Mouse (Mus musculus) left cerebral cortex, adult 8-10 months (tissue): Measurements from ENCODE around the gene Pou2af1. TPM values are rescaled to one million over a fixed set of nuclear protein-coding genes. Genes with fewer than 3 reads are reported as not detected.

Experiments
- DNase-seq, 2 experiments: peaks; one replicate each; pipeline ENCODE4 v3.0.0; 2022; ENCODE audit warnings: low spot score in 2 of 2
- total RNA-seq, 4 experiments: library from RNA; stranded (reverse); gene quantifications; 2 replicates each; pipeline ENCODE4 v1.2.4; 2022

Gene Pou2af1
- total RNA-seq, 4 experiments from 2014 or later, result 0.20 TPM; not detected in 3

DNA sequence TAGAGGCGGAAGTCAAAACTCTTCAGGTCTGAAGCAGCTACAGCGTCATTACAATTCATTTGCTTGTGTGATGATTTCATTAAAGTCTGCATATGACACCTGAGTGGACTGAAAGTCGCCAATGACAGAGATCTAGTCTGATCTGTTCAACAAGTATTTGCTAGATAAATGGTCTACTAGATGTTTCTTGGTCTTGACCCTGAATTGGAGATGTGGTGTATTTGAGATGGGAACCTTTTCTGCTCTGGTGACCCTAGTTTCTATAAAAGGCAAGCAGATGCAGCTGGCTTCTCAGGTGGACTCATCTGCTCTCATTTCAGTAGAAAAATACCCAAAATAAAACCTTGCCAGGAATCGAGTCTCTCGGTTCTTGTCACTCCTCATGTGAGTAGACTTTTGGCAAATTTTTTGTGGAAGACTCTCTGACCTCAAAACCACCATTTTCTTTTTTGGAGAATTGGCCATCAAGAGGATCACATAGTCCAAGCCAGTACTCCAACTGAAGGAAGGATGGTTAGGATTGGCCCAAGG is 12.2 kb downstream of the Pou2af1 start:
- no peak for DNase-seq

DNA sequence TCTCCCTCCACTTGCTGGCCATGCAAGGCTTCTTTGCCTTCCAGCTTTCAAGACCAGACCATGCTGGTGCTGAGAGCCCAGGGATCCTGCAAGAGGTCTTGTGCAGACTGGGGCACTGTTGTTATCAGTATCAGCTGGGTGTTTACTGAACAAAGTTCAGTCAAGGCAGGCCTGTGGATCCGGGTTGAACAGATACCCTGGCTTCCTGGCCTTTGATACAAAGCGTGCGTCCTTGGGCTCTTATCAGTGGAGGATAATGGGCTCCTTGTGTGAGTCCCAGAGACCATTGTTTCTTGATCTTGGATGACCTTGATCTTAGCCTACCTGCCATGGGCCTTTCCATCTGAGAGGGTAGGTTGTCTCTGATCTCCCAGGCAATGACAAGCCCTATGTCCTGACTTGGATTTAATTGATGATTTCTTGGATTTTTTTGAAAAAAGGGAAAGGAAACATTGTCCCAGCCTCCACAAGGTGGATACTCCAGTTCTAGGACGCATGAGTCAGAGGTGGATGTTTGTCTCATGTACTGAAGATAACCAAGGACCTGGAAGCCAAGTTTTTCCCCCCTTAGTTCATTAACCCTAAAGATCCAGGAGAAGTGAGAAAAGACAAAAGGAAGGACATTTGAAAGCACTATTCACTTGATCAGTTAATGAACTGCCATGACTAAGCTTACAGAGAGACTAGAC is 17.3 kb downstream of the Pou2af1 start:
- no peak for DNase-seq

DNA sequence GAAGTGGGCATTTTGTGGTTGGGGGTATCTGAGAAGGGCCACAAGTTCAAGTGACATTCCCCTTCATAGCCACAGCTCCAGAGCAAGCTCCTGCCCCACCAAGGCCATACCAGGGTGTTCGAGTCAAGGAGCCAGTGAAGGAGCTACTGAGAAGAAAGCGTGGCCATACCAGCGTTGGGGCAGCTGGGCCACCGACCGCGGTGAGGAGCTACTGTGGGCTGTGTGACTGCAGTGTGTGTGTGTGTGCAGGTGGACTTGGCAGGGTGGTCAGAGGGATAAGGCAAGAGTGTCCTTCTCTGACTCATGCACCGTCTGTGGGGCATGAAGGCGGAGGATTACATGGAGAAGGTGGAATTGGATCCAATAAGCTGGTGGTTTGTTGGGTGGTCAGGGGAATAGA is 18.7 kb downstream of the Pou2af1 start:
- DNase-seq, result no peak

DNA sequence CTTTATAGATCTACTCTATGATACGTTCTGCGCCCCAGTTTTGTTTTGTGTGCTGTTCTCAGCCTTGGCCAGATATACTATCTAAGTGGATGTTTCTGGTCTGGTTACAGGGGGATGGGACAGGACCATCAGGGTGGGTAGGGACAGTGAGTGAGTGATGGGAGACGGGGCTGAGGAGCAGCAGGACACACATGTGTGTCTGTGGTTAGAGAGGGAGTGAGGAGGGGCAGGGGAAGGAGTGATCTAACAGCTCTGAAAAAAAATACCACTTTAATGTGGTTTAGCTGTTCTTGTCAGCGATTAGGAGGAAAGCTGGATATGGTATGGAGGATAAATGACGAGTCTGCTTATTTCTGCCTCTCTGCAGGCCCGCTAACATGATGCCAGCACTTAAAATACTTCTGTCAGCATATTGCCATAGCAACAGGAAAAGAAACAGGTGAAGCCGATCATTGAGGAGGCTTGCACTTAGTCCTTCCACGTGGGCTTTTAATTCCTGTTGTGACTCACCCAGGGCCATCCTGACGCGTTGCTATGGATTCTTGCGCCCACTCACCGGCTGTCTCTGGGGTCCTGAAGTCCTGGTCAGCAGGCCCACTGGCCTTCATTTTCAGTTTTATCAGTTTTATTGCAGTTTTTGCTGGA is 25.4 kb downstream of the Pou2af1 start:
- peak; percentile 42 to 87 for DNase-seq

DNA sequence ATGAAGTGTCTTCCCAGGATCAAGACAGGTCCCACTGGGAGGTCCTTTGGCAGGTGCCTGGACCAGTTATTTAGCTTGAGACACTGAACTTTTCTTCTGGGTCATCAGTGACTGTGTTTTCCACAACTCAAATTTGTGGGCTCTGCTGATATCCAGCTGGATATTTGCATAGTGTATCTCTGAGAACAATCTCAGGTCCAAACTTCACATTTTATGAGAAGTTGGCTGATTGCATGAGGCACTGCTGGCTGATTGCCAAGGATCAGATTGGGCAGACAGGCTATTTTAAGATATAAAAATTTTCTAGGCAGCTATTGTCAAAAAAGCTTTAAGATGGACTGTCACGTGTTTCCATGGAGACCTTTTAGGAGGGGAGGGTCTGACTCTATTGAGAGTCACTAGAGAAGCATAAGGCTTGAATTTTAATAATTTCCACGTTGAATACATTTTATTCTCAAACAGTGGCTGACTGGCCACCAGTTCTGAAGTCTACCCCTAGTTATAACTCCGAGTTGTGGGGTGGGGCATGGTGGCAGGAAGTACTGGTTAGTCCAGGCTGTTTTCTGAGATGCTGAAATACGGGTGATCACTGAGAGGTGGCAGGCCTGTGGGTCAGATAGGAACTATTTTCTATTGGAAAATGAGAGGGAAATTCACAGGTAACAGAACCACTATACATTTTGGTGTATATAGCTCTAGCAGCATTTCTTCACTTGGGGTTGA is 43.4 kb downstream of the Pou2af1 start:
- DNase-seq, result no peak

DNA sequence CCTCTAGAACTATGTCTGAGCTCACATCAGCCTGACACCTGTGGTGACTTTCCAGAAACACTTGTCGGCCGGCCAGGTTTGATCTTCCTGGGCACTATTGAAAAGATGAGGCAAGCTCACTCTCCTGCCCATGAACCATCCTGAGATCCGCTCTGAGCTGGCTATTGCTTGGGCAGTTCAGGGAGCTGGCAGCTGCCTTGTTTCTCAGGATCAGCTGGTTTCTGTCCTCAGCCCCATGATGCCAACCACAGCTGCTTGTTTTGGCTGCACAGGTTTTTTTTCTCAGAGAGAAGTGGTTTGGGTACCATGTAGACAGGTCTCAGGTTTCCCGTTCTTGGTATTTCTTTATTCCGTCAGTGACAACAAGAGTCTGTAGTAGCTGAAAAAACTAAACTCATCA is 44.9 kb downstream of the Pou2af1 start:
- no peak for DNase-seq

DNA sequence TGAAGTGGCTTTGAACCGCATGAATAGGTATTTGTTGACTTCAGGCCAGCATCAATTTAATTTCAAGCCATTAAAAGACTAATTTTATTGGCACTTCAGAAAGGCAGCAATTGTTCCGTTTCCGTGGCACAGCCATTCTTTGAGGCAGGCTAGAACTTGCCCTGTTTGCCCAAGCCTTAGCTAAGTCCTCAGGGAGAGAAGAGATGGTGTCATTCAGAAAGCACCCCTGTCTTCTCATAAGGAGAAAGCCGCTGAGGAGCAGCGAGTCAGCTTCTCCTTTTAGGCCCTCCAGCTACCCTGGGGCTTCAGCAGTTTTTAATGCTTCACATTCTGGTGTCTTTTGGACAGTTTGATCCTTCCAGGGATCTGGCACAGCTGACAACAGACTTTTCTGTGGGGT is 55.3 kb downstream of the Pou2af1 start:
- no peak for DNase-seq

DNA sequence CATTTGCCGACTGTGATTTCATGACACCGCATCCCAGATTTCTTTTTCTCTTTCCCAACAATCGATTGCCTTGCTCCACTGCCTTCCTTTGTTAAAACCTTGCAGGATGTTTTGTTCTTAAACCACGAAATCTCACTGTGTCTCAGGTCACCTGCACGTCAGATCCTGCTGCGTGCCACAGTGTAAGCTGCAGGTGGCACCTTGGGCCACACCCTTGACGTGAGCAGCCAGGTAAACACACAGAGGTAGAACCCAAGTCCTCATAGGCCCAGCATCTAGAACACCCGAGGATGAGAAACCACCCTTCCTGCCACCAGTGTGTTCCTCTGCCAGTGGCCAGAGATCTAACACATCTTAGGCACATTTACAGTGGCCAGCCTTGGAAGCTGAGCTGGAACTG is 57.6 kb downstream of the Pou2af1 start:
- DNase-seq, result no peak

DNA sequence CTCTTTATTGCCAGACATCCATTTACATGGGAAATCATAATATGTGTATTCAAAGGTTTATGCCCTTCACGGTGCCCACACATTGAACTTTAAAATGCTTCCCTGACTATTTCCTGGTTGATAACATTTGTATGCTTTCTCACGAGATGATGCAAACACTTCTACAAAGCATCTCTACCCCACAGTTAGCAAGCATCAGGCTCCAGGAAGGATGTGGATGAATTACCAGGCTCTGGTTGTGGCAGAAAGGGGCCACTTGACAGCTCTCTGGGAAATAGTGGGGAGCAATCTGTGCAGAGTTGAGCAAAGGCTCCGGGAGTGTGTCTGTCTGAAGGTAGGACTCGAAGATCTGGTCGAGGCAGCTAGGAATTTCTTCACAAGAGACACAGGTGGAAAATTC is 58.6 kb downstream of the Pou2af1 start:
- DNase-seq, result no peak

DNA sequence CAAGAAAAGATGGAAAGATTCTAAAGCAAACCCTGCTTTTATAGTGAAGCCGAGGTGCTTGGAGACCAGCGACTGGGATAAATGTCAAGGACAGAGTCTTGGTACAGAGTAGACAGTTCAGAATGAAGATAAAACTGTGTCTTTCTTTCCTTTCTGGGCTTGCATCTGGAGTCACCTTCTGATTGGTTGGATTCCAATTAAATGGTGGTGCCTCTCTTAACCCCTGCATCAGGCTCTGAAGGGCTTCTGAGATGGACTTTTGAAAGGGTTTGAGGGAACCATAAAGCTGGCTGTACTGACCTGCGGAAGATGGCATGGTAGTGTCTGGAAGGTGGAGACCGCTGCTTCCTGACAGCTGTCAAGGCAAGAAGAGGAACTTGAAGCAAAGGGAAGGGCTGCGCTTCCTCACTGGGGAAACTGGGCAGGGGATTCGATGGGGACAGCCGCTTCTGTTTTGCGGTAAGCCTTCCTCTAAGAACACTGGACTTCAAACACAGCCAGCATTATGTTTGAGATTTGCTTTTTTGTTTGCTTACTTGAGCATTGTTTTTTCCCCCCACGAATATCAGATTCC is 60.2 kb downstream of the Pou2af1 start:
- no peak for DNase-seq

DNA sequence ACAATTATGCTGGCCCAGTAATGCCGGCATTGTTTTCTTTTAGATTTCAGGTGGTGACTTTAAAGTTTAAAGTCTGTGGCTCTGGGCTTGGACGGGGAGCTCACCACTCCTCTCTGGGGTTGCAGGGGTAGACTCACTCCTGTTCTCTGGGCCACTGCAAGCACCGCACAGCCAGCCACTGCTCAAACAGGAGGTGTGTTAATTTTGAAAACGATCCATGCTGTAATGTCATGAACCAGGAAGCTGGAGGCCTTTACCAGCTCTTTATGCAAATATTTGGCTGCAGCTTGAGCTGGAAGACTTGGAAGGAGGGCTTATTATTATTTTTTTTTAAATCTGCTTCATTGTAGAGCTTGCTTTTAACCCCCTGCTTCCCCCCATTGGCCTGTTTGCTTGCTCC is 61.2 kb downstream of the Pou2af1 start:
- DNase-seq, result no peak

DNA sequence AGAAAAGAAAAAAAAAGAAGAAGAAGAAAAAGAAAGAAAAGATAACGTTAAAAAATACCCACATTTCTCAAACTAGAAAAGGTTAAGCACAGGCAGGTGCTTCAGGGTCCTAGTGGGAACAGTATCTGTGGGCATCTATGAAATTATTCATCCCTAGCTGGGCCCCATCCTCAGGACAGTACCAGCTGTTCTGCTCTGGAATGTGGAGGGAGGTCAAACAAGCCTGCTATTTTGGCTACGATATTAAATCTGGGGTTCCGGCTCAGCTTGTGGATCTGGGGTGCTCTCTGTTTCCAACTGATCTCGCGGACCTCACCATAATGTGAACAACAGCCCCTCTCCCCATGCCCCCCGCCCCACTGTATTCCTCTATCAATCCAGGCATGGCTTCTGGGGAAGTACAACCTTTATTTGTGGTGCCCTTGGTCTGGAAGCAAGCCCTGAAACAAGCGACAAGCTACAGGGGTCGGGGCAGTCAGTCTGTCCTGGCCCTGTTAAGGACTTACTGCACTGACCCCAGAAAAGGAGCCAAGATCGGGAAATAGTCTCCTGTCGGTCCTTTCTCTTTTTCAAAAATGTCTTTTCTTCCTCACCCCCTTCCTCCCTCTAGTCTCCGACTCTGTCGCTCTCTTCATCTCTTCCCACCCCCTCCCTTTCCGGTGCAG is 64.5 kb downstream of the Pou2af1 start:
- DNase-seq, result no peak

DNA sequence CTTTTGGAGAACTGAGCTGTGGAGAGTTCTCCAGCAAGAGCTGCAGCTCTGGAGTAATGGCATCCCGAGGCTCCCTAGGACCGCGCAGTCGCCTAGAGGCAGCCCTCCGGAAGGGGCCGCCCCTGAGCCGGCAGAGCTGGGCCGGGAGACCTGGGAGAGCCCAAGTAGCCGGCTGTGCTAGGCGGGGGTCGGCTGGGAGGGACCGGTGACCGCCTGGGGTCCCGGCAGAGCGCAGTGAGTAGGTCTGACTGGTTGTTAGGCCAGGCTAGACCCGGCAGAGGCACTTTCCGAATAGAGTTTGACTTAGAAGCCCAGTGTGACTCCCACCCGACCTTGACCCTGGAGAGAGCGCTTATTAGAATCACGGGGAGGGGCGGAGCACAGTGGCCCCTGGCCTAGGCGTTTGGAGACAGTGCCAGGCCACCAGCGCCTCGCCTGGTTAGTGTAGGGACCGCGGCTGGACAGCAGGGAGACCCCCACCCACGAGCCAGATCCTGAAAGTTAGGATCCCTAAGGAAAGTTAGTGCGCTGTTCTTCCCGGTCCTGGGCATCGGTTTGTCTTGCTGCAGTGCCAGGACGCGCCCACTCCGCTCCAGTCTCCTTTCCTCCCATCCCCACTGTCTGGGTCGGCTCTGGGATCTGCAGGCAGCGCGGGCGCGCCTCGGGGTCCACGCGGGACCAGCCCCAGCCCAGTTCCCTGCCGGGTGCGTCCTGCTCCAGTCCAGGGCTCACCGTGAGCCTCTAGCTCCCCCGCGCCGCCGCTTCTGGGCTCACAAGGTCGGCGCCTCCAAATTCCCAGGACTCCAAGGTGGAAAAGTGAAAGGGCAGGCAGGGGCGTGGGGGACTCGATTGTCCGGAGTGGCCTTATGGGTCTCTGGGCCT is 65.2 kb downstream of the Pou2af1 start, which contains the start of gene Colca2:
TSS of gene Colca2 (minus strand) at position 70 of the 882 bp plus-strand sequence.
- DNase-seq, result peak; percentile 25 to 28

DNA sequence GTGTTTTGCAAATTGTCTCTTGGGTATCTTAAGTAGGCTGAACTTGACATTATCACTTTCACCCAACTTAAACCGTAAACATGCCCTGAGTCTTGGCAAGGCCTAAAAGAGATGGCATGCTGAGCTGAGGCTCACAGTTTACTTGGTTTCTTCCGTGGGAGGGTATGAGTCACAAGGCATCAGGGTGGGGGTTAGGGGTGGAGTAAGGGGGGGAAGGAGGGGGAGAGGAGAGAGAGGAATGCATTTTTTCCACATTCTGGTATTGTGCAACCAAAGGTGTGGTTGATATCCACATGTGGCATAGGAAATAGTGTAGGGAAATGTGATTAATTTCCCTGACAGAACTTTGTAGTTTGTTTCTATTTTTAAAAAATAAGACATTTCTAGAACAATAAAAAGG is 72.6 kb downstream of the Pou2af1 start:
- DNase-seq, result no peak

Other genes with a start within 250 kb of the Pou2af1 start
- gene Sik2, start 204.6 kb upstream of the Pou2af1 start, total RNA-seq, result 10 to 100 TPM; 41.2 to 49.3 (median 43.6) TPM
- not detected for gene Btg4, start 152.8 kb upstream of the Pou2af1 start, total RNA-seq
- 1 to 10 TPM; 4.2 to 6.4 (median 5.3) TPM for gene Layn, start 136.6 kb upstream of the Pou2af1 start, total RNA-seq
- under 1 TPM in 1 of 4 experiments, not detected in 3; 0.39 TPM for gene 4833427G06Rik, start 111.6 kb upstream of the Pou2af1 start, total RNA-seq
- gene Gm32742, start 48.2 kb upstream of the Pou2af1 start, total RNA-seq, result not detected
- gene Colca2, start 64.9 kb downstream of the Pou2af1 start, total RNA-seq, result 1 to 10 TPM in 2 of 4 experiments, under 1 TPM in 2; 0.80 to 1.2 (median 1.0) TPM
- not detected for gene 1810046K07Rik, start 115.2 kb downstream of the Pou2af1 start, total RNA-seq